Mouse (Mus musculus): ENCODE measurements around the gene Srek1.

- no peak for TF ChIP-seq CTCF (IDR thresholded peaks at IDR 0.05; ENCODE audit: low read depth)
- no peak for TF ChIP-seq EP300 (IDR thresholded peaks at IDR 0.05; ENCODE audit: low read depth)
Measured at GRCm38 (mm10) chr13:103777126-103777525, 2.7 kb upstream of the Srek1 start.

Measured in liver, postnatal 0 days (tissue).